Mouse (Mus musculus): ENCODE results near the gene Smg6.

Gene Smg6

GRCm38 (mm10) chr11:74929111-74929510, 3.5 kb downstream of the Smg6 start:
- no peak for DNase-seq

DNA sequence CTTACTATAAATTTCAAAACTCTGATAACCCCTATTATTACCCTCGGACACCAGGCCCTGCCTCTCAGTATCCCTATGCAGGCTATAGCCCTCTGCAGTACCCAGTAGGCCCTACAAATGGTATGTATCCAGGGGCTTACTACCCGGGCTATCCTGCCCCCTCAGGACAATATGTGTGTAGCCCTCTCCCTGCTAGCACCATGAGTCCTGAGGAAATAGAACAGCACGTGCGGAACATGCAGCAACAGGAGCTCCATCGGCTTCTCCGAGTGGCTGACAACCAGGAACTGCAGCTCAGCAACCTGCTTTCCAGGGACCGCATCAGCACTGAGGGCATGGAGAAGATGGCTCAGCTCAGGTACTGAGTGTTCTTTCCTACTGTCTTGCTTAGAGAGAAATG, 4.8 kb downstream of the Smg6 start:
- no peak for DNase-seq

DNA sequence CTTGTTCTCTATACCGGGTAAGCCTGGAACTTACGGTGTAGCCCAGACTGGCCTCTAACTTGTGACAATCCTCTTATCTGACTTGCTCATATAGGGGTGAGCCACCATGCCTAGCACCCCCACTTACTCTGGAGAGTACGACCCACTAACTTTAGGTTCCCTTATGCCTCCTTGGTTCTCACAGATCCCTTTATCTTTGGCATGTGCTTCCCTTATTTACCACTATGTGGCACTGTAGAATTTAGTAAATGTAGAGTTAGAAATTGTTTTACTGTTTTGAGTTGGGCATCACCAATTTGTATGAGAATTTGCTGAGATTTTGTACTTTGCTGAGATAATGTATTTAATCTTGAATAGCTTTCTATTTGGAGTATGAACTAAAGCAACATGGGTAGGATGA, 20.7 kb downstream of the Smg6 start:
- peak; percentile 80 for DNase-seq

DNA sequence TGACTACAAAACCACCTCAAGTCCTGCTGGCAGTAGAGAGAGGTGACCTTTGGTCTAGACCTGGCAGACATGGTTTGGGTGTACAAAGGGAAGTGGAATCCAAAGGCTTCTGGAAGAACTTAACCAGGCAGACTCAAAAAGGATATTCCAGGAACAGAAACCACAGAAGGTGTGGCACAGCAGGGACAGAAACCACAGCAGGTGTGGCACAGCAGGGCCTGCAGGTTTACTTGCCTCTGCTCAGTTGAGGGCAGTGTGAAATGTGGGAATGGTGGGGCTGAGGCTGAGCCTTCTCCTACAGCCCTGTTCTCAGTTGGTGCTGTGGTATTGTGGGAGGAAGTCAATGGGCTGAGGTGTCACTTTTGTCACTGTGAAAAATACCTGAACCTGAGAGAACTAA, 29.3 kb downstream of the Smg6 start:
- peak; percentile 8 for DNase-seq

DNA sequence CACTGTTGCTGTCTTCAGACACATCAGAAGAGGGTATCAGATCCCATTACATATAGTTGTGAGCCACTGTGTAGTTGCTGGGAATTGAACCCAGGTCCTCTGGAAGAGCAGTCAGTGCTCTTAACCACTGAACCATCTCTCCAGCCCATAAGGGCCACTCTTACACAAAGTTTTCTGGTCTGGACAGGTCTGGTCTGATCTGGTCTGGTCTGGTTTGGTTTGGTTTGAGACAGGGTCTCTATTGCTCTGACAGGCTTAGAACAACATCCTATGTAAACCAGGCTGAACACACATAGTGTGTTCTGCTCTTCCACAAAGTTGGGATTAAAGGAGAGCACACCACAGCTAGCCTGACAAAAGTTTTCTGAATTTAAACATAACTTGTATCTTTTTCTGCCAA, 30.4 kb downstream of the Smg6 start:
- no peak for DNase-seq

- no peak for DNase-seq
These were observed 32.0 kb downstream of the Smg6 start for GRCm38 (mm10) chr11:74957600-74957999.

GRCm38 (mm10) chr11:74959501-74959900, 33.9 kb downstream of the Smg6 start:
- peak; percentile 53 for DNase-seq

- DNase-seq: peak; percentile 11
These were observed 34.5 kb downstream of the Smg6 start for GRCm38 (mm10) chr11:74960031-74960551.

DNA sequence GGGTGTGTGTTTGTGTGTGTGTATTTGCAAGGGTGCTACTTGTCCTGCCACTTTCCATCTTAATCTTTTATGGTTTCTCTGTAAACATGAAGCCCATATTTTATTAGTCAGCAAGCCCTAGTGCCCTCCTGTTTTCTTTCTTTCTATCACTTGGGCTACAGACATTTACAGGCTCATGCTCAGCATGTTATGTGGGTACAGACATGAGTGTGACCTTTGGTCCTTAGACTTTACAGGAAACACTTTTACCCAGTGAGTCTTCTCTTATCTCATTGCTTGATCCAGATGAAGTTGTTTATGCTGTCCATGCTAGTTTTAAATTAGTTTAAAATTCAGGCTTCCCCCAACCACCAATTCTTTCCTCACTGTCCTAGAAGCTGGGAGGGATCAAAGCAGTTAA, 36.3 kb downstream of the Smg6 start:
- no peak for DNase-seq

DNA sequence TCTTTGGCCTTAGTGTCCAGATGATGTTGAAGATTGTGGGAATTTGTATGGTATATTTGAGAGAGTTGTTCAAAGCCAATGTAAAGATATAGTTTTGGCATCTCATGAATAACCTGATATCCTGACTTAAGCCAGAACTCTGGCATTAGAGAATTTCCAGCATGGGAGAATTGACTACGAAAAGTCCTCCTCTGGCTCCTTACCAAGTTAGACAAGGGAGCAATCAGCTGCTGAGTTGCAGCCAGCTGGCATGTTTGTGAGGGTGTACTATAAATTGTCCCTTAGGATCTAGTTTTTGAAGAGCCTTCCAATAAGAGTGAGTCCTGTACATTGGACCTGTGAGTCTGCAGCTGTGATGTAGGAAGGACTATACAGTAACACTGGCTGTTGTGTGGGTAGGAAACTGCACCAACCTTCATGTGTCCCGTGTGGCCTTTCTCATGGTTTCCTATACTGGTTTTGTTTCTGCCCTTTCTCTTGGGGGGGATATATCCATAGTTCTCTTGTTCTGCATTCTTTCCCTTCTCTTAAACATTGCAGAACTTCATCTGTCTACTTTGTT, 37.3 kb downstream of the Smg6 start:
- DNase-seq: no peak

GRCm38 (mm10) chr11:74965516-74965915, 39.9 kb downstream of the Smg6 start:
- no peak for DNase-seq

DNA sequence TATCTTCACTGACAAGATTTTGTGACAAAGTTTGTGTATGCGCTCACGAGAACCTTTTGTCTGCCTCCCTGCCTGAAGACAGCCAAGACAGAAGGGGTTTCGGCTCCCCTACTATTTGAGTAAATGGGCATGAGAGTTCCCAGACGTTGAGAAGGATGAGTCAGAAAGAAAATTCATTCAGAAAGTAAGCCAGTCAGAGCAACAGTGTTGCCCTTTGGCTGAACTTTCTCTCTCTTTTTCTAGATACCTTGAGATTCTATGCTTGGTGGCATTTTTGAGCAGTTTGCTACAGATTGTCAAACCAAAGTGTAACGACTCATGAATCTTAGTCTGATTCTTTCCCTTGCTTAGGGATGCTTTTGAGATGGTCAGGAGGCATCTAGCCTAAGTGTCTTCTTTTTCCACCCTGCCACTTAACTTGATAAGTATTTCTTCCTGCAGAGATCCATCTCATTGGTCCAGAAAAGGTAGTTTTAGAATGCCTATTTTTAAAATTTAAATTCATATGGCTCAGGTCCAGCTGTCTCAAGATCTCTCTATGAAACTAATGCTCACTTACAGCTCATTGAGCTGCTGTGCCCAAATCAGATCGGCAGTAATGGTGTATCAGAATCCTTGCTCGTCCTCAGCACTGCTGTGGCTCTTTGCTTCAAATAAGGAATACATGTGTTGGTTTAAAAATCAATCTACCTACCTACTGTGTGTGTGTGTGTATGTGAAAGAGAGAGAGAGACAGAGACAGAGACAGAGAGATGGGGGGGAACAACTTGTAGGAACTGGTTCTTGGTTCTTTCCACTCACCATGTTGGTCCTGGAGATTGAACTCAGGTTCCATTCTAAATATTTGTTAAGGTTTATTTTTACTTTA, 47.9 kb downstream of the Smg6 start:
- no peak for DNase-seq

DNA sequence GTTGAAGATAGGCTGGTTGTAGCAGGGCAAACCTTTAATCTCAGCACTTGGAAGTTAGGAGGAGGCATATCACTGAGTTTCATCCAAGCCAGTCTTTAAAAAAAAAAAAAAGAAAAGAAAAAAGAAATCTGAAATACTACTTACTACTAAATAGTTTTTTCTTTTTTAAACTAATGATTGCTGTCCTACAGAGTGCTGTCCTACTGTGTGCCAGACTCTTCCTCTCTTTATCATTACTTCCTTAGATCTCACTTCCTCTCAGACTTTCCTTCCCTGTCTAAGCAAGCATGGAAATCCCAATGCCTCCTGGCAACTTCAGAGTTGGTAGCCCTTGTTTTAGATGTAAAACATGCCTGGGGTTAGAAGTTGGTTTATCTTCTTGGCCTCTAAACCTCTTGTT, 49.0 kb downstream of the Smg6 start:
- no peak for DNase-seq

DNA sequence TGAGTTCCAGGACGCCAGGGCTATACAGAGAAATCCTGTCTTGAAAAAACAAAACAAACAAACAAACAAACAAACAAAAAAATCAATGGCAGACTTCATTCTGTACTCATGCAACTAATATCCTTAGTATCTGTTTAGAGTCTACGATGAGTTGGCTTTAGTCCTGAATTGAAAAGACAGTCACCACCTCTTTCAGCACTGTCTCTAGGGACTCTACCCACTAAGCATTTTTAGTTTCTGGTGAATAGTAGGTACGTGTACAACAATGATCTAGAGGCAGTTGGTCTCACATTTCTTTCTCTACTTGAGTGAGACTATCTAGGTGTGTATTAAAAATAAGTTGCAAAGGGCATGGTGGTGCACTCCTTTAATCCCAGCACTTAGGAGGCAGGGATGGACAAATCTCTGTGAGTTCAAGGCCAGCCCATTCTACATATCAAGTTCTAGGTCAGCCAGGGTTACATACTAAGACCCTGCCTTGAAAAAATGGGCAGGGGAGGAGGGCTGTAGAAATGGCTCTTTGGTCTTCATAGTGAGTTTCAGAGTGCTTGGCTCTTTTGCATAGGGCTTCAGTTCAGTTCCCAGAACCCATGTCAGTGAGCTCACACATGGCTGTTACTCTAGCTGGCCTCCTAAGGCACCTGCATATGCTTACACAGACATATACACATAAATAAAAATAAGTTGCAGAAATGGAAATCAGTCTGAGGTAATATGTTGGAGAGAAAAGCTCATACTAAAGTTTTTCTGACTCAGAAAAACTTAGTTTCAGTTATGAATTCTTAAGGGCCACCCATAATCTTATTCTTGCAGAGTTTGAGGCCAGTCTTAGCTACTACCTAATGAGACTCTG, 51.4 kb downstream of the Smg6 start:
- DNase-seq: no peak

- DNase-seq: peak; percentile 91
These were observed 55.8 kb downstream of the Smg6 start for GRCm38 (mm10) chr11:74981464-74981863.

DNA sequence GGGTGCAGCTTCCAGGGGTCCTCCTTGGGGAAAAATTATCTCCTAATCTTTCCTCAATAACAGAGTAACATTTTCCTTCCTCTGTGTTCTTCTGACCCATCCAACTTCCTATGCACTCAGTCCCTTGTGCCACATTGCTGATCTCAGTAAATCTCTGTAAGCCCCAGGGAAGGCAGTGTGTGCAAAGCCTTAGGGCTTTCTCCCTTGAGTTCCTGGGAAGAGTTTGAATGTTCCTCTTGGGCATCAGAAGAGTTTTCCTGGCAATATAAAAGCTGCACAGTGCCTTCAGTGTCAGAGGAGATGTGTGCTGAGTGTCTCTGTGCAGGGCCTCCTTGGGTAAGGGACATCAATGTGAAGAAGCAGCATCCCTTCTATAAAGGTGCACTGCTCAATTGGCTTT, 56.6 kb downstream of the Smg6 start:
- DNase-seq: no peak

DNA sequence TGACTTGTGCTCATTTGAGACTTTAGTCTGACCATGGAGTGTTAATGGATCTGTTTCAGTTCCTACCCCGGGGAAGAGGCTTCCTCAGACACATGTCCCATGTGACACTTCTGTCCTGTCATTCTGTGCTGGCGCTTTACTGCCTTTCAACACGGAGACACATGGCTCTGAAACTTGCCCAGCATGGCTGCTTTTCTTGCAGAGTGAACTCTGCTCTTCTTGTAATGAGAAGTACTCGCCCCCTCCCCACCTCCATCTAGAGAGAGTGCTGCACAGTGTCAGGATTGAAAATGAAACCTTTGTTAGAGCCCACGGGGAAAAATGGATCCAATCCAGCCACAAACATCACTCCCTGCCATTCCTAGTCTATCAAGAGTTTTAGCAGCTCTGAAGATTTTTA, 62.5 kb downstream of the Smg6 start:
- DNase-seq: peak; percentile 15

DNA sequence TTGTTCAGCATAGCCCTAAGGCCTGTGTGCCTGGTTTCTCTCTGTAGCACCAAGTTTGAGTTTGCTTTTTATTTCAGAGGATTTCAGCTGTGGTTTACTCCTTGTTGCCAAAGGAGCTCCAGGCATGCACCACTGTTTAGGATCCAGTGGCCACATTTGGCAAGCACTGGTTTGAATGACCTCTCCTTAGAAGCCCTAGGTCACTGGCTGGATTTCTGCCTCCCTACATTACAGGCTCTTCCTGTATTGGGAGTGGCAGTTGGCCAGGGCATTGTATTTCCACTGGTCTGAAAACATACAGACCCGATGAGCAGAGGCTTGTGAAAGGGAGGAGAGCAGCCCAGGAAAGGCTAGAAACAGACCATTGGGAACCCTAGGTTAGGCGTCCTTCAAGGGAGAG, 63.4 kb downstream of the Smg6 start:
- peak; percentile 71 for DNase-seq

- peak; percentile 35 for DNase-seq
These were observed 64.9 kb downstream of the Smg6 start for GRCm38 (mm10) chr11:74990501-74990900.

DNA sequence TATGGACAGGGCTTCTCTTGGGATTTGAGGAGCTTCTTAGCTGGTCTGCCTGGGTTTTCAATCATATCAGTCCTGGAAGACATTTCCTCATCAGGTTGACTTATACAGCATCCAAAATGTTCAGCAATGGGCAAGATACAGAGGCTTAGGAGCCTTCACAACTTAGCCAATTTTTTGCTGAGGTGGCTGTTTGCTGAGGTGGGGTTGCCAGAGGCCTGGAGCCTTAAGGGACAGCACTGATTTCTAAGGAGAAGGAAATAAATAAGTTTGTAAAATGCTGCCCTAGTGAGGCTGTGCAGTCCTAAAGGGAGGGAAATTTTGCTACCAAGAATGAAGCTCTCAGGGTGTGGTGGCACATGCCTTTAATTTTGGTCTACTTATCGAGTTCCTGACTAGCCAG, 65.7 kb downstream of the Smg6 start:
- no peak for DNase-seq

GRCm38 (mm10) chr11:74992427-74992987, 66.9 kb downstream of the Smg6 start:
- DNase-seq: no peak

- DNase-seq: peak; percentile 32
These were observed 68.5 kb downstream of the Smg6 start for GRCm38 (mm10) chr11:74994141-74994540.

- DNase-seq: no peak
These were observed 69.2 kb downstream of the Smg6 start for GRCm38 (mm10) chr11:74994856-74995255.
